Mouse (Mus musculus) Patski (cell line): ENCODE measurements at regions not wholly inside any gene's neighbourhood (a gene's known extent, or its start where the extent isn't known, plus 50 kb on each side); places are given as distances from the start of the nearest gene placed in this dataset.
A peak's percentile ranks its signal among the peaks of the same experiment; 100 is the strongest.

Experiments used
- ATAC-seq: fragments of 100-300 bp; one replicate; pipeline ENCODE4 v1.8.0; 2021
- CTCF ChIA-PET: fragments of 350-600 bp; sonication (Branson Sonifier 250); formaldehyde crosslinking; loops from one replicate; lab custom pipeline; 2022; ENCODE audit warnings: inconsistent platforms; lab: Charles Lee
- POLR2A ChIA-PET: fragments of 350-600 bp; sonication (Branson Sonifier 250); formaldehyde crosslinking; loops from one replicate; lab custom pipeline; 2022; ENCODE audit warnings: antibody characterized with exemption, inconsistent platforms; lab: Charles Lee
- DNase-seq: peaks from one replicate; pipeline ENCODE4 v3.0.0-alpha.2; 2011; ENCODE audit warnings: low read depth, low spot score
- H3K27me3 ChIP-seq: fragments of 371-371 bp; one replicate; pipeline ENCODE4 v1.5.1; 2021
- CTCF ChIP-seq: fragments of 100-300 bp; IDR thresholded peaks from one replicate; pipeline ENCODE4 v1.5.1; 2021
- in situ Hi-C: fragments of 300-500 bp; cut with MboI; formaldehyde crosslinking; loops from 3 replicates; pipeline ENCODE4 v1.11.1; 2018; ENCODE audit warnings: low pct_unique_long_range_greater_than_20kb, mixed read lengths

DNA sequence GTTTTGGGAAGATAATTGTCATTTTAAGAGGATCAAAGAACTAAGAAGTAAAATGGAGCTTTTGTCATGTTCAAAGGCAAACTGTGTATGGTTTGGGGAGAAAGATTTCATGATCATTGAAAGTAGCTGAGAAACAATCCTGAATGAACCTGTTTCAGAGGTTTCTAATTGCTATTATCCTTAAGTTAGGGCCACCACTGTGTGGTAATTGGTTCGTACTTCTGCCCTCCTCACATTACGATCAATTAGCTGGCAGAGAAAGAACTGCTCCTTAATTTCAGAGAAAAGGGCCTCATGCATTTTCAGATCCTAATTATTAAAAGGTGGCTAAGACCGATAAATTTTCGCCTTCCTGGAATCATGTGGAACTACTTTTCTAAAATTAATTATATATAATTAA, 208.6 kb downstream of the Etv1 start:
- H3K27me3 ChIP-seq, result no peaks in the 10 kb centered on the region
- ATAC-seq, result no peak
- in situ Hi-C loops, result no loop called here
- ChIA-PET POLR2A (no interaction called here), CTCF (no interaction called here)
- TF ChIP-seq CTCF, result no peak
- DNase-seq, result no peak

DNA sequence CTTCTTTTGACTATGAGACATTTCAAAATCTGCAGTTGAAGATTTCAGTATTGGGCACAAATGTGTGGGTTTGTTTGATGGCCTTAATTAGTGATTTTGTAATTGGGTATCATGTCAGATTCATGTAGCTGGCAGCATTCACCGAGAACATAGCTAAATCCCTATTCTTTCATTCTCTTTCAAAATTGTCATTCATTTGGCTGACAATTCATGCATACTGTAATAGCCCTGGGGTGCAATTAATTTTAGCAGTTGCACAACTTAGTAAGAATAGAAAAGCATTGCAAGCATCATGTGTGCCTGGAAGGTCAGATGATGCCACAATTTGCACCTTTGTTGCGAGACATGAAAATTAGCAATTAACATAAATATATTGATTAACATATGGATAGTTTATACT, 248.0 kb downstream of the Etv1 start:
- in situ Hi-C loops, result no loop called here
- POLR2A ChIA-PET, result no interaction called here
- DNase-seq, result no peak
- ATAC-seq, result no peak
- CTCF ChIA-PET, result no interaction called here
- no peaks in the 10 kb centered on the region for H3K27me3 ChIP-seq
- no peak for TF ChIP-seq CTCF

DNA sequence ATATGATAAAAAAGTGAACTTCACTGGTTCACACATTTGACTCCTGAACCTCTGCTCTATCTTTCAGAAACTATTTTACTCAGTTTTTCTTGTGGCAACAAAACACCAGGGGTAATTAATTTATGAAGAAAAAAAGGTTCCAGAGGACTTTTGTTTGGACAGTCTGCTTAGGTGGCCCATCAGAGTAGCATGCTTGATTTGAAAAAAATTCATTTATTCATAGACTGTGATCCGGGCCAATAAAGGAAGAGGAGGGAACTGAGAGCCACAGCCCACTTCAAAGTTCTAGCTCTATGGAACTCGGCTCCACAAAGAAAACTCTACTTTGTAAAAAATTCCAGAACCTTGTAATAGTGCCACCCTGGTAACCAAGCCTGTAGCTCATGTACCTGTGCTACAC, 248.8 kb downstream of the Etv1 start:
- CTCF ChIA-PET, result no interaction called here
- in situ Hi-C loops, result no loop called here
- DNase-seq, result no peak
- H3K27me3 ChIP-seq, result no peaks in the 10 kb centered on the region
- POLR2A ChIA-PET, result no interaction called here
- no peak for ATAC-seq
- no peak for TF ChIP-seq CTCF

DNA sequence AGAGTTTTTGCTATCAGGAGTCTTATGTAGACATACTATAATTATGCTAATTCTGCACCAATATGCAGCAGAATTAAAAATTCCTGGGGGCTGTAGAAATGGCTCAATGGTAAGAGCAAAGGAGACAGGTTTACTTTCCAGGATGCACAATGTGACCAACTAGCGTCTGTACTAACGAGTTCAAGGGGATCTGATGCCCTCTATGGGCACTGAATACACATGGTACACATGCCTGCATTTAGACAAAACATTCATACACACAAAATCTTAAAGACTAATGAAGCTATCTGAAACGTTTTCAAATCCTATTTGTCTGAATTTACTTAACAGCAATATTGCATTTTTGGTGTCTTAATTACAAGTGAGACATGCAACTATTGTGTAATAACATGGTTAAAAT, 254.8 kb downstream of the Etv1 start:
- ChIA-PET POLR2A (no interaction called here), CTCF (interaction anchor here (0.8 kb wide), 1 partner anchor 11 kb away, joined by 3 read pairs; no protein-coding TSS in a partner anchor)
- no peaks in the 10 kb centered on the region for H3K27me3 ChIP-seq
- ATAC-seq (no peak), DNase-seq (no peak)
- no peak for TF ChIP-seq CTCF
- in situ Hi-C loops, result no loop called here

DNA sequence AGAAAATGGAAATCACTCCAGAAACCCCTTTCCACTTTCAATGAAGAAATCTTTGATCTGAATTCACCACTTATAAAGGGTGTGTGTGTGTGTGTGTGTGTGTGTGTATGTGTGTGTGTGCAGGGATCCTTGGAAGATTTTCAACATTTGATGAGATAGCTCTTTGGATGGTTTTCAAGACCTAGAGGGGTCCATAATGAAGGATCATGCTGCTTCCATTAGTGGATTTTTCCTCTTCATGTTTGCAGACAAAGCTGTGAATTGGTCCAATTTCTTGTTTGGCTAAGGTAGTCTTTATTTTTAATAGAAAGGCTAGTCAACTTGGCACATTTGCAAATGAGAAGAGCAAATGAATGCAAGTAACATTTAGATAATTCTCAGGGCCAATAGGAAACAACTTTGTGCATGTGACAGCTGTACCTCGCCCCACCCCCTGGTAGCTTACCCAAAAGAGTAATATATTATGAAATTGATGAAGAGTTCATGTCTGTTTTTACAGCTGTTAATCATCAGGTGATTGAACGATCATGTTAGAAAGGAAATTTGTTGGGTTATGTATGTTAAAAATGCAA, 257.4 kb downstream of the Etv1 start:
- H3K27me3 ChIP-seq, result no peaks in the 10 kb centered on the region
- no peak for ATAC-seq
- POLR2A ChIA-PET, result no interaction called here
- no peak for DNase-seq
- CTCF ChIA-PET, result no interaction called here
- in situ Hi-C loops, result no loop called here
- no peak for TF ChIP-seq CTCF

DNA sequence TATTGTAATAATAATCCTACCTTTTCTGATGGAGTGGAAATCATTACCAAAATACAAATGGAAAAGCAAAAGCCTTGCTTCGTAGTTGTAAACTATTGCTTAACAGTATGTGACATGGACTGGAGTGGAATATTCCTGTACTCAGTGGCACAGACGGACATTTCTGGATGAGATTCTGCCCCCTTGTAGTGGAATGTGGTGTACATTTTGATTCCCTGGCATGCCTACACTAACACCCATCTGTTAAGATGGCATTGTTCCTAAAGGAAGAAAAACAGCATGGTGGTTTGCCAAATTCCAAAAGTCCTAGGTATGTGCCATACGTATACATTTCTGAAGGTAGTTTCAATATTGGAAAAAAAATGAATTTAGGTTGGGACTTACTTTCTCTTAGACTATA, 258.9 kb downstream of the Etv1 start:
- in situ Hi-C loops, result no loop called here

DNA sequence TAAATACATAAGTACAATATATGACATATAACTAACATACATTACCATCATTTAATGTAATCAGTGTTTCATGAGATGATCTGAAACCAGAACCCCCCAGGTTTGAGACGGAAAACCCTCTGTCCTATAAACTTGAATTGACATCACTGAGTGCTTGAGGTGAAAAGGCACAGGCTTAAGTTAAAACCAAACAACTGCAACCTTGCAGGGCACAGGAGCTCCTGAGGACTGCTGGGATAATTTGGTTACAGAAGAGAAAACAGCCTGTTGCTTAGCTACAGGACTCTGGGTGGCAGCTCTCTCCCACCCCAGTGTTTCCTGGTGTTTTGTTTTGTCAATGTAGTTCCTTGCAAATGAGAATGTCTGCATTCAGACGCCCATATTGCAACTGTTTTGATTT, 259.5 kb downstream of the Etv1 start:
- DNase-seq (no peak), ATAC-seq (no peak)
- no peak for TF ChIP-seq CTCF
- CTCF ChIA-PET, result no interaction called here
- no peaks in the 10 kb centered on the region for H3K27me3 ChIP-seq
- in situ Hi-C loops, result no loop called here
- POLR2A ChIA-PET, result no interaction called here

More for the DNA sequence above, 258.9 kb downstream of the Etv1 start:
- TF ChIP-seq CTCF, result no peak
- POLR2A ChIA-PET, result no interaction called here
- DNase-seq (no peak), ATAC-seq (no peak)
- CTCF ChIA-PET, result no interaction called here
- no peaks in the 10 kb centered on the region for H3K27me3 ChIP-seq

DNA sequence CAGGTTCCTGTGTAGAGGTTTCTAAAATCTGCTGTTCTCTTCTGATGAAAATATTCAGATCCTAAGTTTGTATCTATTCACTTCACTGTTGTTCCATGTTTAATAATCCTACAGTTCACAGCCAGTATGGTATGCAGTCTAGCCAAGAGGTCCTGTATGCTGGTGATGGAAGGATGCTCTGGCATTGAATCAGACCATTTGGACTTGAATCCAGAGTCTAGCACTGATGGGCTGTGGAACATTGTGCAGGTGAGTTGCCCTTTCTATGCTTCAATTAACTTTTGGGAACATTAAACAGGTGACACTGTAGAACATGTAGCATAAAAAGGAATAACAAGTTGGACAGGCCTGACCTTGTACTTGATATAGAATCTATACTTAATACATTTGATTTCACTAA, 267.9 kb downstream of the Etv1 start:
- no peak for TF ChIP-seq CTCF
- H3K27me3 ChIP-seq, result peaks cover 7% of the 10 kb centered on the region
- no peak for ATAC-seq
- in situ Hi-C loops, result no loop called here
- ChIA-PET CTCF (no interaction called here), POLR2A (no interaction called here)
- no peak for DNase-seq

DNA sequence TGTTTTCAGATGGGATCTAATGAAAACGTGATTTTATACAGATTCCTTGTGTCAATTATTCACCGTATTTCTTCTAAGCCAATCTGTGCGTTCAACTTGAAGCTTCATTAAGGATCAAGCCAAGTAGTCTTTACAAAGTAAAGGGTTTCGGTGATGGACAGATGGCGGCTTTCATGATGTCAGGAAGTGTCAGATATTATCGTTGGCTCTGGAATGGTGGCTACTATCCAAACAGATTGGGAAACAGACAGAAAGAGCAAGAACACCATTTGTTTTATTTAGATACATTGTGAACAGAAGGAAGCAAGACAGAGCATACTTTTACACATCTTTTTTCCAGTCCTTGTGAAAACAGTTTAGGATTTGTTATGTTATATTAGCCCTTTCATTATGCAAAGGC, 269.3 kb downstream of the Etv1 start:
- DNase-seq (no peak), ATAC-seq (no peak)
- POLR2A ChIA-PET, result no interaction called here
- peaks cover 7% of the 10 kb centered on the region for H3K27me3 ChIP-seq
- in situ Hi-C loops, result no loop called here
- CTCF ChIA-PET, result no interaction called here
- TF ChIP-seq CTCF, result no peak

DNA sequence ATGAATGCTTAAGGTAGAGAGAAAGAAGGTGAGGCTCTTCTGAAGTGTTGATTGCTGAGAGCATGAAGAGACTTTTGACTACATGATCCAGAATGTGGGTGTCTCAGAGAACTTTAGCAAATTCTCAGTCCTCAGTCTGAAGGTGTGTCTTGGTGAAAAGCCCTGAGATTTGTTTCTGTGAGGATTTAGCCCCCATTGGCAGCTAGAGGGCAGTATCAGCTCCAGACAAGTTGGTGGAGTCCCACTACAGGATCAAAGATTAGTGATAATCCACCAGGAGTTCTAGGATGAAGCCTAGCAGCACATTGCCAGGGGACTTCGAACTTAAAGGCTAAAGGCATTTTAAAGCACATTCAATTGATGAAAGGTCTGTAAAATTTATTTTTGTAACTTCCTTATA, 269.8 kb downstream of the Etv1 start:
- CTCF ChIA-PET, result no interaction called here
- DNase-seq, result no peak
- in situ Hi-C loops, result no loop called here
- peaks cover 7% of the 10 kb centered on the region for H3K27me3 ChIP-seq
- TF ChIP-seq CTCF, result peak; percentile 14
- POLR2A ChIA-PET, result no interaction called here
- ATAC-seq, result no peak

DNA sequence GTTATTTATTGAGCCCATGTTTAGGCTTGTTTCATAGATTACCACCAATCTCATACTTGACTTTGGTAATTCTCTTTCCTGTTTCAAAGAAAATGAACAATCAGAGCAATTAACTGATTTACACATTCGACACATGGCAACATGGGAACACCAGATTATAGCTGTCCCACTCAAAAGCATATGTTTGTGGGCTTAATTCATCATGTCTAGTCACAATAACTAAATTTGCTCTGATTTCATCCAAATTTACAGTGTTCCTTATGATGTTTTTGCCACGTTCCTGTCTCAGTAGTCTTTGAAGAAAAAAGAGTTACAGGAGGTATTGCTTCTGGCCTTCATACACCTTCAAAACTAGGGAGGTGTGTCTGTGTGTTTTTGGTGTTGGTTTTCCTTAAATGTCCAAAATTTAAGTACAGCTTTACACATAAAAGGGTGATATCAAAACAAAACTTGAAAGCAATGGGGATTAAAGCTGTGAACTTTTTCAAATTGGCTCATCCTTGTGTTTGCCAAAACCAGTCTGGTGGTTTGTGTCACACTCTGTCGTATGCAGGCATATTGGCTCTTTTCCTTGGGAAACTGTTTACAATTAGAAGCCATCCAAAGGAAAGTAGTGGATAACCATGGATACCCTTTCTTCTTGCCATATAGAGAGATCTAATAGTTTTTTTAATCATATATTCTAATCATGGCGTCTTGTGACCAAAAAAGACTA, 291.3 kb downstream of the Etv1 start:
- H3K27me3 ChIP-seq, result no peaks in the 10 kb centered on the region
- ChIA-PET POLR2A (no interaction called here), CTCF (no interaction called here)
- in situ Hi-C loops, result no loop called here
- ATAC-seq, result no peak
- no peak for DNase-seq
- TF ChIP-seq CTCF, result no peak
